Mouse (Mus musculus) cerebellum, adult 9-11 months (tissue): Measurements from ENCODE around the gene Ofcc1.
A peak's percentile ranks its signal among the peaks of the same experiment; 100 is the strongest.

ENCODE experiments used
- DNase-seq: peaks from one replicate; pipeline ENCODE4 v3.0.0; 2022

The Ofcc1 gene

GRCm38 (mm10) chr13:40236356-40236755, 124.9 kb downstream of the Ofcc1 start:
- no peak for DNase-seq

DNA sequence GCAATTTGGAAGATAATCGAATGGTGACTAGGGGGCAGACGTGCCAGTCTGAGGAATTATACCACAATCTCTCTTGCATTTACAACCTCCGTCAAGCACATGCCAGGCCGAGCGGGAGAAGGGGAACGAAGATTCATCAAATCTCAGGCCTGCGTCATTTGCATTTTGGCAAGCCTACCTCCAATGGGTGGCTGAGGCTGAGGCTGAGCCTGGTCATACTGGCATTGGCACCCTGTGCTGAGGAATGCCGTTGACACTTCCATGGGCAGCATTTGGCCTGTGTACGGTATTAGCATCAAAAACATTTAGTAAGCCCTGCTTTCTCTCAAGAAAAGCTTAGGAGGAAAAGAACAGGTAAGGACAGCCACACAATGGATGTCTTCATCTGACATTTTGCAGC, 152.9 kb downstream of the Ofcc1 start:
- no peak for DNase-seq

DNA sequence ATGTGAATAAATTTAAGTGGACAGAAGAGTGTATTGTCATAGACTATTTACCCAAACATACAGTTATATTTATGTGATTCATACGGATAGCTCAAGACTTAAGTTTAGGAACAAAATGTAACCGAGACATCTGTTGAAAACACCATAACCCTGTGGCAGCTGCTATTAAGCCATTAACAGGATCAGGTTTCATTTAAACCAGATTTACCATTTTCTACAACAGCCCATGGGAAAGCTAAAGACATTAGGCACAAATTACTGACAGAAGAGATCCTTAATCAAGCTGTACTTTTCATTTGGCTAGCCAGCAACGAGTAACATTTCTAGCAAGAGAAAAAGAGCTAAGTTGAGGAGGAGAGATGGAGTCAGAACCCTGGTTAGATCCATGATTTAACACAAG, 179.5 kb downstream of the Ofcc1 start:
- DNase-seq, result no peak

DNA sequence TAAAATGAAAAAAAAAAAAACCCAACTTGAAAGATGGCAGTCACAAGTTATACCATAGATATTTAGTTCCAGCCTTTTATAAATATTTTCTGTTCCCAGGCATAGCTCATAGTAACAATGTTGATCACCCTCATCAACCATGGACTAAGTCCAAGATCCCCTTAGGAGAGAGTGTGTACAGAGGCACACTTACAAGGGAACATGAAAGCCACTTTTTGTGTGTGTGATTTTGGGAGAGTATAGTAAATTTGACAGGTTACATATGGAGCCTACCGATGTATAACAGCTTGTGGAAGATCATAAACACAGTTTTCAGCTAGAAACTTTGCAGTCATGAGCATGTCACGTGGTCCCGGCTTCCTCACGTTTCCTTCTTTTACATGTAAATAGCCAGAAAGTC, 189.5 kb downstream of the Ofcc1 start:
- no peak for DNase-seq

DNA sequence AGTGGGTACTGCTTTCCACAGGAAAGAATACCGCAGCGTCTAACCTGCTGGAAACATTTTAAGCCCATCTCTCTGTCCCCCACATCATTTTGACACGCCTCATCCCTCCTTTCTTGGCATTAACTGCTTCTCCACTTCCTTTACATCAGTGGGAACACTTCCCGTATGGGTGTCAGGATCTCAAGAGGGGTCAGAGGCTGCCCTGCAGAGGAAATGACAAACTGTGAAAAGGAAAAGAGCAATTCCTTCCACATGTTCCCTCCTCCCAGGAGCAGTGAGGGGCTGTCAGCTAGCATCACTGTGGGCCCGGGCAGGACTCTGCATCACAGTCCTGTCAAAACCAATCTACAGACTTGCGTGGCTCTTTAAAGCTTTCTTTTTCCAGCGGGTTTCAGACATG, 193.4 kb downstream of the Ofcc1 start:
- DNase-seq, result no peak

DNA sequence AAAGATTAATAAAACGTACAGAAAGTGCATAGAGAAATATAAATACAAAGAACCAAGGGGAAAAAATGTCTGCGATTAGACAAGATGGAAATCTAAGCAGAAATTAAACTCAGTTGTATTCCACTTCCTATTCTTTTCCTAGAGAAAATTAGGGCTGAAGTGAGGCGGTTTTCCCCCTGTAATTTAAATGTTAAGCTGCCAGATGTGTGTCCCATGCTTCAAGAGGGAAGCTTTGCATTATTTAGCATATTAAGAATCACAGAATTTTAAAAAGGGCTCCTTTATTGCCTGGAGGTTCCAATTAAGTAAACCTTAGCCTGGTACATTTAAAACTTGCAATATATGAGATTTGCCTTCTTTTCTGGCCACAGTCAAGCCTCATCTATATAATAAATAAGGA, 205.8 kb downstream of the Ofcc1 start:
- no peak for DNase-seq

GRCm38 (mm10) chr13:40139906-40140305, 221.3 kb downstream of the Ofcc1 start:
- no peak for DNase-seq

GRCm38 (mm10) chr13:40136096-40136495, 225.2 kb downstream of the Ofcc1 start:
- no peak for DNase-seq

DNA sequence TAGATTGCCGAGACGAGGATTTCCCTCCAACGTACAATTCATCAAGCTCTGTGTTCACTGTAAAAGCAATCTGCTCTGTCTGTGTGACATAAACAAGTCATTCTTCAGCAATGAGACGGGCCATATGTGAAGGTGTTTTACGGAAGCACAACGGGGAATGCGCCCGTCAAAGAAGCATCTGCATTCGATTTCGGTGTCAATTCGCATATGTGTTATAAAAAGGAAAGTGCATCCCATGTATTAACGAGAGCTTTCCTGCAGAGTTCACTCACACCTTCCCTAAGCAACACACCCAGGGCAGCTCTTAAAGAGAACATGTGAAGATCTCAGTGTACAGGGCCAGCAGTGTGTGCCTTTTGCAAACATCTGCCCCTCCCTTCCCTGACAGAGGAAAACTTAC, 225.6 kb downstream of the Ofcc1 start:
- no peak for DNase-seq

GRCm38 (mm10) chr13:40123868-40124267, 237.4 kb downstream of the Ofcc1 start:
- DNase-seq, result no peak

- DNase-seq, result no peak
Measured at GRCm38 (mm10) chr13:40112336-40112735, 248.9 kb downstream of the Ofcc1 start.

DNA sequence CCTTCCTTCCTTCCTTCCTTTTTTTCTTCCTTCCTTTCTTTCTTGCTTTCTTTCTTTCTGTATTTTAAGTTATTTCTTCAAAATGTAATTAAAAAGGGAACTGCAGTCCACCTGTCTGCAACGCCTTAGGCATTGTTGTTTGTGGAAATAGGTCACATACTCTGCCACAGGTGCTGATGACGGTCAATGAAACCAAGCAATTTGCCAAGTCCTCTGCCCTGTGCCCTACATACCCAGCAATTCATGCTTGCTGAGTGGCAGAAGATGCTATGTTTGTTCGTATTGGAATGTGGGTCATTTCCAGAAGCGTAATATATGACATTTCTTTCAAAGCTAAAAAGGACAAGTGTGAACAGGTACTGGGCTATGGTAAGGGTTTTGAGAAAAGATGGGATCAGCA, 285.0 kb downstream of the Ofcc1 start:
- DNase-seq, result peak; percentile 74

DNA sequence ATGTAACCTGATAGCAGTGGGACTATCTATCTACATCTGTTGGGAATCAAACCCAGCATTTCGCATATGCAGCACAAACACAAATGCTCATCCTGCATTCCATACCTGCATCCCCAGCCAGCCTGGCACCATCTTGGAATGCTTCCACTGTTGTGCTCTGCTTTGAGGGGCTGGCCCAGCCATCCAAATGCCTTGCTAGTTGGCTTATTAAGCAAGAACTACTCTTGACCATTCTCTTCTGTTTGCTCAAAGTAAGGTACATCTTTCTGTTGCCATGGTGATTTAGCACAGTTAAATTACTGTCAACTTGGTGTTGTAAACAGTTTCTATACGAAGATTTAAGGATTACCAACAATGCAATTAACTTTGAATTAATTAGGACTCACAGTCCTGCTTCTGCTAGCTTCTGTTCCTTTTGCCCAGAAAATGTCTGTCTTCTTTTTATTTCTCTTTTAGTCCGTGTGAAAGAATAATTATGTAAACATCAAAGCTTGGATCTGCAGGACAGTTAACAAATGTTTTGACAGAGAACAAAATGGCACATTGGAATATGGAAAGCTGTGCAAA, 286.3 kb downstream of the Ofcc1 start:
- no peak for DNase-seq

- no peak for DNase-seq
Measured at GRCm38 (mm10) chr13:40070004-40070403, 291.2 kb downstream of the Ofcc1 start.

- peak; percentile 91 for DNase-seq
Measured at GRCm38 (mm10) chr13:40061281-40061680, 300.0 kb downstream of the Ofcc1 start.

GRCm38 (mm10) chr13:40037881-40038280, 323.4 kb downstream of the Ofcc1 start:
- no peak for DNase-seq

- DNase-seq, result peak; percentile 93
Measured at GRCm38 (mm10) chr13:40036981-40037765, 324.1 kb downstream of the Ofcc1 start.

DNA sequence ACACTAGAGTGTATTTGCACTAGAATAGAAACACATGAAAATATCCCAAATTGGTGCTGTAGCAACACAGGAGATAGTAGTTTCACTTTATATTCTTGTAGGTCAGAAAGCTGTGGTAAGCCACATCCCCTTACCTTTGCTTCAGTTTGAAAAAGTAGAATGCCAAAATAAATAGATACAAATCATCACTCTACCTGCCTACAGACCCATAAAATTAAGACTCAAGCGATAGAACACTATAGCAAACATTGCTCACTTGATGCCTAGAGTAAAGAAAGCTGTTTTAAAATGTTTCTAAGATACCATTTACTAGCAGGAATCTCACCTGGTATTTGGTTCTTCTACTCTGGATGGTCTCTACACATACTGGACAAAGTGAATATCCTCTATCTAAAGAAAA, 331.8 kb downstream of the Ofcc1 start:
- no peak for DNase-seq

- no peak for DNase-seq
Measured at GRCm38 (mm10) chr13:40028827-40029226, 332.4 kb downstream of the Ofcc1 start.

- DNase-seq, result no peak
Measured at GRCm38 (mm10) chr13:40025816-40026215, 335.4 kb downstream of the Ofcc1 start.

GRCm38 (mm10) chr13:40023201-40023777, 338.0 kb downstream of the Ofcc1 start:
- DNase-seq, result peak; percentile 28

DNA sequence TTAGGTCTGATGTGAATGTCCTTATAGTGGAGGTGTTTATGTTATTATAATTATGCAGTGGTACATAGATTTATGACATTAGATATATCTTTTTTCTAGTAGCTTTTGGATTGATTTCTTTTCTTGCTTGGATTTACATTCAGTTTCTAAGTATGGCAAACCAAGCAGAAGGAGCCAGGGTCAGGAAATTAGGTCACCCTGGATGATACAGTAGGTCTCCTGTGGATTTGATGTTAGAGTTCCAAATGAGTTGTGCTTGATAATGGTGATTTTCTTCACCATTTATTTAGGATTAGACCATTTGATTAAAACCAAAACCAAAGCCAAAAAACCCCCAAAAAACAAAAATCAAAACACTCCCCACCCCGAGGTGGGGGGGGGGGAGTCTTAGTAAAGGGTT, 338.6 kb downstream of the Ofcc1 start:
- no peak for DNase-seq

- no peak for DNase-seq
Measured at GRCm38 (mm10) chr13:40000236-40000635, 361.0 kb downstream of the Ofcc1 start.

GRCm38 (mm10) chr13:39997901-39998300, 363.3 kb downstream of the Ofcc1 start:
- DNase-seq, result no peak
